Mouse (Mus musculus): ENCODE data around the gene Tbc1d2.
"Not testable (repeated sequence)": the region's sequence is repeated elsewhere in the genome, so short reads cannot be mapped to it uniquely, and the experiment has no call there.

DNA sequence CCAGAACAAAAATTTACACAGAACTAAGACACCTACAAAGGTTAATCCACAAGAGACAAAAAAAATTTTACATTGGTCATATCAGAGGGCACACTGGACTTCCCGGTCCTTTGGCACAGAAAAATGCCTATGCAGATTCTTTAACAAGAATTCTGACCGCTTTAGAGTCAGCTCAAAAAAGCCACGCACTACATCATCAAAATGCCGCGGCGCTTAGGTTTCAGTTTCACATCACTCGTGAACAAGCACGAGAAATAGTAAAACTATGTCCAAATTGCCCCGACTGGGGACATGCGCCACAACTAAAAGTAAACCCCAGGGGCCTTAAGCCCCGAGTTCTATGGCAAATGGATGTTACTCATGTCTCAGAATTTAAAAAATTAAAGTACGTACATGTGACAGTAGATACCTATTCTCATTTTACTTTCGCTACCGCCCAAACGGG is 69.2 kb downstream of the Tbc1d2 start:
- not testable (repeated sequence) for TF ChIP-seq CTCF (IDR thresholded peaks at IDR 0.05); POLR2A (IDR thresholded peaks at IDR 0.05; ENCODE audit: insufficient read depth, low read depth, low read length)
